In the genomic region with DNA sequence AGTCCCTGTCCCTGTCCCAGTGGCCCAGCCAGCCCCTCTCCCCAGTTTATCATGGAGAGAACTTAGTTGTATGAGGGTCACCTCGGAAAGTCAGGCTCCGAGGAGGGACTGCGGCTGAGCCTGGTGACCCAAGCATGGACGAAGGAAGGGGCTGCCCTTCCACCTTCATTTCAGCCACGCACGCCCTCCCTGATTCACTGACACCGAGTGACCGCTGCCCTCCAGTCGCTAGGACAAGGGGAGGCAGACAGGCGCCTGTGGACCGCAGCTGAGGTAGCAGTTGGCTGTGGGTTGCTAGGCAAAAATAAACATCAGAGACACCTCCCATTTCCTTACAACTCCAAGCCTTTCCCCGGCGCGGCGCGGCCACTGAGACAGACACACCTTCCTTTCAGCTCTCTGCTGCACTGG, we compare ENCODE assay signal across 8 mouse cellular contexts. TPM values are rescaled to one million over a fixed set of nuclear protein-coding genes. Genes with fewer than 3 reads are reported as not detected.
DNase-seq lines count a peak whose midpoint lies in the region; ATAC-seq and TF ChIP-seq lines count a peak whose summit lies in the region.

No protein-coding gene starts in this region.

- H3K27ac ChIP-seq in forebrain, postnatal 0 days (ENCODE audit: low read depth, low read length), result peak overlapping the region; percentile 96
- peak overlapping the region; percentile 91 for H3K27ac ChIP-seq in lung, embryonic 16.5 days (ENCODE audit: low read length)

- H3K4me3 ChIP-seq in forebrain, postnatal 0 days (ENCODE audit: low read depth, low read length), result peak overlapping the region; percentile 98
- H3K4me3 ChIP-seq in lung, embryonic 16.5 days (ENCODE audit: low read length), result peak overlapping the region; percentile 88

- peak; percentile 62 for ATAC-seq in forebrain, postnatal 0 days
- peak; percentile 71 for ATAC-seq in lung, embryonic 16.5 days (ENCODE audit: low read depth)

- no peaks in the 10 kb centered on the region; the same call in 1 of the 2 replicates for H3K36me3 ChIP-seq in forebrain, postnatal 0 days (ENCODE audit: insufficient read depth)
- no peaks in the 10 kb centered on the region for H3K36me3 ChIP-seq in lung, embryonic 16.5 days (ENCODE audit: control insufficient read depth, insufficient read depth, low read length)

- 2% methylated on average over 16 of the region's 16 CpGs for WGBS in forebrain, postnatal 0 days
- WGBS in lung, embryonic 16.5 days, result 1% methylated on average over 16 of the region's 16 CpGs

- peak overlapping the region; percentile 99 for H3K4me2 ChIP-seq in forebrain, postnatal 0 days (ENCODE audit: low read depth)
- peak overlapping the region; percentile 96 for H3K4me2 ChIP-seq in lung, embryonic 16.5 days (ENCODE audit: low read depth, low read length)

- H3K9ac ChIP-seq in forebrain, postnatal 0 days, result peak overlapping the region; percentile 96
- peak overlapping the region; percentile 78 for H3K9ac ChIP-seq in lung, embryonic 16.5 days (ENCODE audit: low read length)

- TF ChIP-seq CTCF in forebrain, postnatal 0 days (IDR thresholded peaks at IDR 0.05; ENCODE audit: low read depth), result no peak

- peaks cover 19% of the 10 kb centered on the region for H3K4me1 ChIP-seq in forebrain, postnatal 0 days (ENCODE audit: insufficient read depth)
- peaks cover 29% of the 10 kb centered on the region for H3K4me1 ChIP-seq in lung, embryonic 16.5 days (replicated peaks; ENCODE audit: control insufficient read depth, insufficient read depth, low read length)

- H3K9me3 ChIP-seq in forebrain, postnatal 0 days (ENCODE audit: low read length), result no peaks in the 10 kb centered on the region
- no peaks in the 10 kb centered on the region for H3K9me3 ChIP-seq in lung, embryonic 16.5 days (ENCODE audit: control insufficient read depth, low read length)

- DNase-seq in ES-CJ7 (ENCODE audit: low read depth, low spot score), result peak; percentile 89
- peak; percentile 52 for DNase-seq in c-Kit-positive CD71-positive TER-119-positive erythroid progenitor cells, embryonic 14.5 days (ENCODE audit: low spot score)
- DNase-seq in forebrain, postnatal 0 days, result peak; percentile 77
- peak; percentile 78 for DNase-seq in heart, postnatal 4 days
- peak; percentile 47 to 51 for DNase-seq in layer of hippocampus, adult 8-10 months (ENCODE audit: low spot score in 2 of 2)
- peak; percentile 46 for DNase-seq in ovary, postnatal 14 days (ENCODE audit: low spot score)
- DNase-seq in thymus, postnatal 25 days, result peak; percentile 76

- H3K27me3 ChIP-seq in forebrain, postnatal 0 days (ENCODE audit: insufficient read depth, low read length), result no peaks in the 10 kb centered on the region
- no peaks in the 10 kb centered on the region for H3K27me3 ChIP-seq in lung, embryonic 16.5 days (ENCODE audit: control insufficient read depth, insufficient read depth, low read depth, low read length)

RNA-seq across cellular contexts. Expression of a gene that starts 0.4 kb away (rescaled TPM):
- total RNA-seq in forebrain, postnatal 0 days (2014; rRNA removed), result 52.9 and 57.1 TPM in 2 replicates
- 9.6 and 11.4 TPM in 2 replicates for polyA plus RNA-seq in forebrain, postnatal 0 days (2015; fragmentation: Nextera tagmentation; extraction: Ambion mirVana)
- 100 to 1,000 TPM; 114 to 130 TPM for total RNA-seq in heart, postnatal 4 days (2021)
- 10 to 100 TPM; 43.8 to 52.1 (median 48.6) TPM for total RNA-seq in layer of hippocampus, adult 8-10 months (2022)
- polyA plus RNA-seq in lung, embryonic 16.5 days (2015; fragmentation: Nextera tagmentation; extraction: Ambion mirVana), result 6.7 and 6.9 TPM in 2 replicates

Comparison
In these comparisons a context has a peak if more than half of its experiments do, and no peak if none do; other contexts are left out.
1. Peak in every context shown above with its lines: DNase-seq, ATAC-seq, H3K4me3 ChIP-seq and H3K27ac ChIP-seq.